Mouse (Mus musculus): ENCODE results near the gene Ffar2. TPM values are rescaled to one million over a fixed set of nuclear protein-coding genes. Genes with fewer than 3 reads are reported as not detected.
"Not testable (repeated sequence)": the region's sequence is repeated elsewhere in the genome, so short reads cannot be mapped to it uniquely, and the experiment has no call there.

Gene Ffar2
- total and polyA plus RNA-seq, 3 experiments, result 0.31 to 0.33 TPM; not detected in 1

- TF ChIP-seq GATA2 (IDR thresholded peaks at IDR 0.05; ENCODE audit: borderline replicate concordance, low read depth, low read length), result no peak
- TF ChIP-seq TAL1 (conservative IDR thresholded peaks at IDR 0.05; ENCODE audit: low read depth, low read length), result no peak
- TF ChIP-seq CTCF (IDR thresholded peaks at IDR 0.05; ENCODE audit: low read depth, low read length), result no peak
- no peak for TF ChIP-seq GATA1 (IDR thresholded peaks at IDR 0.05; ENCODE audit: borderline replicate concordance, low read length)
- no peak for TF ChIP-seq POLR2AphosphoS5 (IDR thresholded peaks at IDR 0.05; ENCODE audit: insufficient replicate concordance, low read depth, low read length)
- ATAC-seq (ENCODE audit: extremely low read depth, insufficient number of reproducible peaks, low FRiP score, poor library complexity, severe bottlenecking), result no peak
- peaks cover 25% of the 10 kb centered on the region for H3K4me1 ChIP-seq (ENCODE audit: insufficient read depth, low read depth, low read length)
Observed at GRCm38 (mm10) chr7:30844676-30845297, 21.2 kb upstream of the Ffar2 start.

GRCm38 (mm10) chr7:30842092-30842491, 18.5 kb upstream of the Ffar2 start:
- Histone ChIP-seq H3K36me3 (replicated peaks) (no peaks in the 10 kb centered on the region), H3K27me3 (ENCODE audit: insufficient read depth, low read length) (peaks cover 4% of the 10 kb centered on the region; the same call in 1 of the 2 replicates), H3K4me1 (ENCODE audit: insufficient read depth, low read depth, low read length) (peaks cover 25% of the 10 kb centered on the region), H3K9me3 (replicated peaks) (no peaks in the 10 kb centered on the region), H3K4me3 (ENCODE audit: low read depth, low read length) (no peak overlapping the region)
- DNase-seq (ENCODE audit: low spot score), result peak; percentile 11
- ATAC-seq (ENCODE audit: extremely low read depth, insufficient number of reproducible peaks, low FRiP score, poor library complexity, severe bottlenecking), result peak; percentile 55; the same call in 1 of the 2 replicates
- no peak for TF ChIP-seq CTCF (IDR thresholded peaks at IDR 0.05; ENCODE audit: low read depth, low read length)
- no peak for TF ChIP-seq TAL1 (conservative IDR thresholded peaks at IDR 0.05; ENCODE audit: low read depth, low read length)
- TF ChIP-seq GATA1 (IDR thresholded peaks at IDR 0.05; ENCODE audit: borderline replicate concordance, low read length), result no peak
- no peak for TF ChIP-seq GATA2 (IDR thresholded peaks at IDR 0.05; ENCODE audit: borderline replicate concordance, low read depth, low read length)
- no peak for TF ChIP-seq POLR2AphosphoS5 (IDR thresholded peaks at IDR 0.05; ENCODE audit: insufficient replicate concordance, low read depth, low read length)

More at GRCm38 (mm10) chr7:30844676-30845297, 21.2 kb upstream of the Ffar2 start:
- Histone ChIP-seq H3K9me3 (replicated peaks) (no peaks in the 10 kb centered on the region), H3K36me3 (replicated peaks) (no peaks in the 10 kb centered on the region), H3K27me3 (ENCODE audit: insufficient read depth, low read length) (no peaks in the 10 kb centered on the region), H3K4me3 (ENCODE audit: low read depth, low read length) (no peak overlapping the region)
- no peak for DNase-seq (ENCODE audit: low spot score)

GRCm38 (mm10) chr7:30841379-30841778, 17.8 kb upstream of the Ffar2 start:
- Histone ChIP-seq H3K9me3 (replicated peaks) (no peaks in the 10 kb centered on the region), H3K36me3 (replicated peaks) (no peaks in the 10 kb centered on the region), H3K27me3 (ENCODE audit: insufficient read depth, low read length) (peaks cover 4% of the 10 kb centered on the region; the same call in 1 of the 2 replicates), H3K4me3 (ENCODE audit: low read depth, low read length) (no peak overlapping the region), H3K4me1 (ENCODE audit: insufficient read depth, low read depth, low read length) (peaks cover 20% of the 10 kb centered on the region)
- ATAC-seq (ENCODE audit: extremely low read depth, insufficient number of reproducible peaks, low FRiP score, poor library complexity, severe bottlenecking) (no peak), DNase-seq (ENCODE audit: low spot score) (no peak)
- TF ChIP-seq GATA2 (IDR thresholded peaks at IDR 0.05; ENCODE audit: borderline replicate concordance, low read depth, low read length) (no peak), POLR2AphosphoS5 (IDR thresholded peaks at IDR 0.05; ENCODE audit: insufficient replicate concordance, low read depth, low read length) (no peak), TAL1 (conservative IDR thresholded peaks at IDR 0.05; ENCODE audit: low read depth, low read length) (no peak)

GRCm38 (mm10) chr7:30840306-30840705, 16.7 kb upstream of the Ffar2 start:
- Histone ChIP-seq H3K4me3 (ENCODE audit: low read depth, low read length) (no peak overlapping the region), H3K4me1 (ENCODE audit: insufficient read depth, low read depth, low read length) (peaks cover 19% of the 10 kb centered on the region), H3K27me3 (ENCODE audit: insufficient read depth, low read length) (peaks cover 4% of the 10 kb centered on the region; the same call in 1 of the 2 replicates), H3K9me3 (replicated peaks) (no peaks in the 10 kb centered on the region), H3K36me3 (replicated peaks) (no peaks in the 10 kb centered on the region)
- DNase-seq (ENCODE audit: low spot score) (no peak), ATAC-seq (ENCODE audit: extremely low read depth, insufficient number of reproducible peaks, low FRiP score, poor library complexity, severe bottlenecking) (no peak)
- TF ChIP-seq POLR2AphosphoS5 (IDR thresholded peaks at IDR 0.05; ENCODE audit: insufficient replicate concordance, low read depth, low read length) (no peak), TAL1 (conservative IDR thresholded peaks at IDR 0.05; ENCODE audit: low read depth, low read length) (no peak), GATA2 (IDR thresholded peaks at IDR 0.05; ENCODE audit: borderline replicate concordance, low read depth, low read length) (no peak), GATA1 (IDR thresholded peaks at IDR 0.05; ENCODE audit: borderline replicate concordance, low read length) (no peak), CTCF (IDR thresholded peaks at IDR 0.05; ENCODE audit: low read depth, low read length) (no peak)

- Histone ChIP-seq H3K4me1 (ENCODE audit: insufficient read depth, low read depth, low read length) (peaks cover 14% of the 10 kb centered on the region), H3K36me3 (replicated peaks) (no peaks in the 10 kb centered on the region), H3K27me3 (ENCODE audit: insufficient read depth, low read length) (peaks cover 4% of the 10 kb centered on the region; the same call in 1 of the 2 replicates), H3K9me3 (replicated peaks) (no peaks in the 10 kb centered on the region), H3K4me3 (ENCODE audit: low read depth, low read length) (no peak overlapping the region)
- ATAC-seq (ENCODE audit: extremely low read depth, insufficient number of reproducible peaks, low FRiP score, poor library complexity, severe bottlenecking), result no peak
- TF ChIP-seq GATA2 (IDR thresholded peaks at IDR 0.05; ENCODE audit: borderline replicate concordance, low read depth, low read length), result no peak
- TF ChIP-seq GATA1 (IDR thresholded peaks at IDR 0.05; ENCODE audit: borderline replicate concordance, low read length), result no peak
- no peak for TF ChIP-seq TAL1 (conservative IDR thresholded peaks at IDR 0.05; ENCODE audit: low read depth, low read length)
- TF ChIP-seq CTCF (IDR thresholded peaks at IDR 0.05; ENCODE audit: low read depth, low read length), result no peak
- no peak for TF ChIP-seq POLR2AphosphoS5 (IDR thresholded peaks at IDR 0.05; ENCODE audit: insufficient replicate concordance, low read depth, low read length)
- no peak for DNase-seq (ENCODE audit: low spot score)
Observed at GRCm38 (mm10) chr7:30837277-30837676, 13.7 kb upstream of the Ffar2 start.

DNA sequence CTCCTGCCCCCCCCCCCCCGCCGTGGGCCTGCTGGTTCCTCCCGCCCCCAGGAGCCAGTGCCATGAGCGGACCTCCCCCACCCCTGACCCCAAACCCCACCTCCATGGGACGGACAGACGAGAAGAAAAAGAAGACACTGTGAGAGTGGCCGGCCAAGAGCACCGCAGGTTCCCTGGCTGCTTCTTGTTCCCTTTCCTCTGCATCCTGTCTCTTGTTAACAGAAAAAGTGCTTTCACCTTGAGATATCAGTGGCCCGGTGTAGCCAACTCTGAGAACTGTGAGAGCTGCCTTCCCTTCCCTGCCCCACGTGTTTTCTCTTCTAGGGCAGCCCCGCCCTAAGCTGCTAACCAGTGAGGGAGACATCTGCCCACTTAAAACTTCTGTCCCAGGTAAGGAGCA, 9.1 kb upstream of the Ffar2 start:
- H3K4me3 ChIP-seq (ENCODE audit: low read depth, low read length); DNase-seq (ENCODE audit: low spot score); H3K27me3 ChIP-seq (ENCODE audit: insufficient read depth, low read length); H3K4me1 ChIP-seq (ENCODE audit: insufficient read depth, low read depth, low read length); H3K9me3 ChIP-seq (replicated peaks); ATAC-seq (ENCODE audit: extremely low read depth, insufficient number of reproducible peaks, low FRiP score, poor library complexity, severe bottlenecking); H3K36me3 ChIP-seq (replicated peaks): not testable (repeated sequence)
